Mouse (Mus musculus) cortical plate, adult 2 months (tissue): Measurements from ENCODE around the gene Cybc1. TPM values are rescaled to one million over a fixed set of nuclear protein-coding genes. Genes with fewer than 3 reads are reported as not detected.

Experiments
- H3K27ac ChIP-seq: fragments of 200-500 bp; 2 replicates; pipeline ENCODE4 v1.5.1; 2012; ENCODE audit warnings: low read length, control low read depth, inconsistent platforms; ENCODE audit not compliant: insufficient read depth
- H3K4me1 ChIP-seq: fragments of 200-500 bp; 2 replicates; pipeline ENCODE4 v1.6.1; 2011; ENCODE audit warnings: low read length; ENCODE audit not compliant: control insufficient read depth, insufficient read depth
- H3K4me3 ChIP-seq: fragments of 200-500 bp; 2 replicates; pipeline ENCODE4 v1.5.1; 2011; ENCODE audit warnings: mild to moderate bottlenecking, low read length, control low read depth; ENCODE audit not compliant: insufficient read depth
- CTCF ChIP-seq: fragments of 200-500 bp; IDR thresholded peaks from 2 replicates; pipeline ENCODE4 v1.5.1; 2011; ENCODE audit warnings: mild to moderate bottlenecking, control low read depth, low read length; ENCODE audit not compliant: insufficient read depth; ENCODE audit errors: extremely low read depth
- POLR2A ChIP-seq: fragments of 200-500 bp; IDR thresholded peaks from 2 replicates; pipeline ENCODE4 v1.6.1; 2011; ENCODE audit warnings: mild to moderate bottlenecking, low read length, control low read depth; ENCODE audit not compliant: insufficient read depth; ENCODE audit errors: extremely low read depth
- polyA plus RNA-seq: library from polyadenylated mRNA; depleted of rRNA; stranded (reverse); fragments of >200 nt; gene quantifications from 2 replicates; pipeline ENCODE4 v1.2.3, GENCODE M21; 2012

Cybc1 gene
- polyA plus RNA-seq, 1 experiment, result 25.9 TPM

- peak overlapping the region; percentile 30; the same call in 1 of the 2 replicates for H3K27ac ChIP-seq
- H3K4me1 ChIP-seq, result peaks cover 2% of the 10 kb centered on the region; the same call in 1 of the 2 replicates
- TF ChIP-seq POLR2A (no peak), CTCF (peak; percentile 36; the same call in 1 of the 2 replicates)
- peak overlapping the region; percentile 77 for H3K4me3 ChIP-seq
Observed at GRCm38 (mm10) chr11:121237345-121238128, 8.4 kb upstream of the Cybc1 start.

- TF ChIP-seq CTCF, result 0 out of 2 replicates have a peak, but pooled peaks have one; percentile 26
- TF ChIP-seq POLR2A, result peak; percentile 94
- Histone ChIP-seq H3K27ac (peak within 1 kb of the TSS; percentile 82), H3K4me1 (peaks cover 1% of the 10 kb centered on the region; the same call in 1 of the 2 replicates), H3K4me3 (peak within 1 kb of the TSS; percentile 77)
Observed at GRCm38 (mm10) chr11:121236564-121237344, 7.6 kb upstream of the Cybc1 start, which contains the start of gene Narf. TSS of gene Narf (plus strand) at chr11:121237253.

DNA sequence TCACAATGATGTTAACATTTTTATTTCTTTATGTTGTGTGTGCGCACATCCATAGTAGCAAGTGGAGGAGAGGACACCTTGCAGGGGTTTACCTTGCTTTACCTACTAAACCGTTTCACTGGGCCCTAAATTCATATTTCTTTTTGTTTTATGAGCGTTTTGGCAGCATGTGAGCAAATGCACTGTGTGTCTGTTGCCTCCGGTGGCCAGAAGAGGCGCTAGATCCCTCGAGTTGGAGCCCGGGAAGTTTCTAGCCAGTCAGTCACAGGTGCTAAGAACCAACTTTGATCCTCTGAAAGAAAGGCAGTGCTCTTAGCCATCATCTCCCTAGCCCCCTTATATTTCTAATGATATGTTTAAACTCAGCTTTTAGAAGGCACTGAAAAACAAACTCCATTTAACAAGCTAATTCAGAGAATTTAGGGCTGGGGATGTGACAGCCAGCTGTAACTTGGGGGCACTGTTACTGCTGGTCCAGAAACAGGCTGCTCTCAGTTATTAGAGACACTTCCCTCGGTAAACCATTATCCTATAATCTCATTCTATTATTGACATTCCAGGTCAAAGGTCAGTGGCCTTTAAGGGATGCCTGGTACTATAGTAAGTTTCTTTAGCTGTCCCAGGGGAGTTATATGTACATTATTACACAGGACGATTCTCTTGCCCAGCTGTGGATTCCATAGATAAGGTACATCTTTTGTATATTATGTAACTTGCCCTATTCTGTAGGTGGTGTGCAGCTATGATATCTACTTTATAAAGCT lies 6.5 kb upstream of the Cybc1 start:
- TF ChIP-seq CTCF (peak; percentile 31; the same call in 1 of the 2 replicates), POLR2A (no peak)
- Histone ChIP-seq H3K4me3 (no peak overlapping the region), H3K27ac (no peak overlapping the region), H3K4me1 (no peaks in the 10 kb centered on the region)

GRCm38 (mm10) chr11:121232706-121233105 lies 3.6 kb upstream of the Cybc1 start:
- Histone ChIP-seq H3K27ac (no peak overlapping the region), H3K4me1 (peaks cover 3% of the 10 kb centered on the region; the same call in 1 of the 2 replicates), H3K4me3 (no peak overlapping the region)
- TF ChIP-seq CTCF, result no peak
- no peak for TF ChIP-seq POLR2A

GRCm38 (mm10) chr11:121231628-121232291 lies 2.6 kb upstream of the Cybc1 start:
- Histone ChIP-seq H3K27ac (no peak overlapping the region), H3K4me3 (no peak overlapping the region), H3K4me1 (peaks cover 5% of the 10 kb centered on the region; the same call in 1 of the 2 replicates)
- no peak for TF ChIP-seq POLR2A

DNA sequence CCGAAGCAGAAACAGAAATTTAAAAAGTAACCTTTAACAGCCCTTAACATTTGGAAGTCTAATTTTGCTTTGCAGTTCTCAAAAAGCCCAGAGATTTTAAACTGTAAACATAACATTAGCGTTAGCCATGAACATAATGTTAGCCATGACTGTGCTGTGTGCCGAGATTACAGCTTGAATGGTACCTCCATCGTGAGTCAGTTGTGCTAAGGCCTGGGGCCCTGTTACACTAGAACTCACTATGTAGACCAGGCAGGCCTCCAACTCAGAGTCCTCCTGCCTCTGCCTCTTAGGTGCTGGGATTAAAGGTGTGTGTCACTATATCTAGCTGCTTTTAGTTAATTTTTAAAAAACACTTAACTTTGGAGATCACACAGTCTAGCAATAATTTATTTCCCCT lies 2.1 kb upstream of the Cybc1 start:
- no peak overlapping the region for H3K4me3 ChIP-seq
- no peak for TF ChIP-seq CTCF
- no peak for TF ChIP-seq POLR2A
- peaks cover 5% of the 10 kb centered on the region; the same call in 1 of the 2 replicates for H3K4me1 ChIP-seq
- H3K27ac ChIP-seq, result no peak overlapping the region

GRCm38 (mm10) chr11:121228129-121229017 lies 749 bp downstream of the Cybc1 start:
- no peak for TF ChIP-seq CTCF
- TF ChIP-seq POLR2A, result no peak
- Histone ChIP-seq H3K27ac (0 out of 2 replicates have a peak overlapping the region, but pooled peaks have one; percentile 8), H3K4me1 (peaks cover 5% of the 10 kb centered on the region; the same call in 1 of the 2 replicates), H3K4me3 (peak overlapping the region; percentile 64)
